Mouse (Mus musculus): ENCODE results near the gene Gse1.

DNA sequence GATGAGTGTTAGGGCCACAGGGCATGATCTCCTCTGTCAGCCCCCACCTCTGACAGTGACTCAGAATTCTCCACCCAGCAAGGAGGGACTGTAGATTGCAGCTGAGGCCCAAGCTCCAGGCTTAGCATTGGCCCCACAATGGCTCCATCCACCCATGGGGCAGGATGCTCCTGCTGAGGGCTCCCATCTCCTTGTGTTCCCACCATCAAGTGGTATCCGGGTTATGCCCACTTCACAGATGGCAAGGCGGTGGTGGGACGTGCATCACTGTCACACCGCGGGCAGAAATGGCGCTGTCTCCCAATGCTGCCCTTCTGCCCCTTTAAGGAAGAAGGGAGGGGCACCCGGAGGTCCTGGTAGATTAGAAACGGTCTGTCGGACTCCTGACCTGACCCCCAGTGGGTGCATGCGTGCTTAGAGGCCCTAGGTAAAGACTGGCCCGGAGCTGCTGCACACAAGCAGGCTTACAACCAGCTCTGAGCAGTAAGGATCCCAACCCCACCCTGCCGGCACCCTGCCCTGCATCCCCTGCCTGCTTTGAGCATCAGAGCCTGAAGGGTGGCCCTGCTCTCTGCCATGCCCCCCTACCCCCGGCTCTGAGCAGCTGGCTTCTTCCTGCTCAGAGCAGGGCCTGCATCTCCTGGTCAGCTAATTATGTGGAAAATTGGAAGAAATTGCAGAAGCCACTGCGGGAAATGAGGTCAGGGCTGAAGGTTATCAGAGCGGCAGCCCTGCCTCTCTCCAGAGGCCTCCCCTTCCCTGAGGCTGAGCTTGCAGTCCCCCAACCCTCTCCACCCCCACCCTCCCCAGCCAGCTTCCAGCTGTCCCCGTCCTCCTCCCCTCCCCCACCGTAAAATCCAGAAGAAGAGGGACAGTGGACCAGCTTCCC, 67.0 kb downstream of the Gse1 start:
- no peak for TF ChIP-seq MYOG (IDR thresholded peaks at IDR 0.05; ENCODE audit: control insufficient read depth in 1 of 3, insufficient read depth in 1 of 3, insufficient read length in 2 of 3, low read depth in 2 of 3)
- TF ChIP-seq POLR2A (IDR thresholded peaks at IDR 0.05; ENCODE audit: insufficient read length, low read depth): no peak
- TF ChIP-seq E2F4 (IDR thresholded peaks at IDR 0.05; ENCODE audit: insufficient read depth): no peak
- TF ChIP-seq POLR2AphosphoS2 (IDR thresholded peaks at IDR 0.05; ENCODE audit: insufficient read length, low read depth): no peak

Measured in myocyte (in vitro differentiated cells).